Mouse (Mus musculus) megakaryocyte progenitor cell, adult 5-6 weeks (primary cell): ENCODE measurements around the gene March1. TPM values are rescaled to one million over a fixed set of nuclear protein-coding genes. Genes with fewer than 3 reads are reported as not detected.

Experiments used
- ATAC-seq: replicated peaks from 2 replicates; pipeline ENCODE4 v1.8.0; 2016; ENCODE audit warnings: mild to moderate bottlenecking, moderate TSS enrichment, inconsistent platforms; ENCODE audit not compliant: poor library complexity
- total RNA-seq, 2 experiments: library from RNA; stranded (forward) in 1 of 2; stranded (reverse) in 1 of 2; fragments of 157-497, 149-512 nt in 1 of 2; fragments of 200-1000 nt in 1 of 2; gene quantifications; 2 replicates each; pipeline versions ENCODE4 v1.2.3 to v1.2.4; 2015 to 2017

Gene March1
- total RNA-seq, 2 experiments from 2014 or later: 0.77 to 2.3 TPM

- peak; percentile 86 for ATAC-seq
Measured at GRCm38 (mm10) chr8:66495726-66496125, 878.0 kb downstream of the March1 start.

GRCm38 (mm10) chr8:66496998-66497577 is 879.4 kb downstream of the March1 start:
- peak; percentile 89 for ATAC-seq

GRCm38 (mm10) chr8:66503381-66503780 is 885.7 kb downstream of the March1 start:
- no peak for ATAC-seq

GRCm38 (mm10) chr8:66511537-66511936 is 893.8 kb downstream of the March1 start, which contains the start of gene Tktl2:
TSS of gene Tktl2 (plus strand) at chr8:66511756.
- ATAC-seq: no peak

- peak; percentile 80 for ATAC-seq
Measured at GRCm38 (mm10) chr8:66519149-66519548, 901.4 kb downstream of the March1 start.

GRCm38 (mm10) chr8:66520576-66520975 is 902.9 kb downstream of the March1 start:
- 0 out of 2 replicates have a peak, but pooled peaks have one; percentile 20 for ATAC-seq
